10 mouse cellular contexts compared by ENCODE assay signal in the genomic region with DNA sequence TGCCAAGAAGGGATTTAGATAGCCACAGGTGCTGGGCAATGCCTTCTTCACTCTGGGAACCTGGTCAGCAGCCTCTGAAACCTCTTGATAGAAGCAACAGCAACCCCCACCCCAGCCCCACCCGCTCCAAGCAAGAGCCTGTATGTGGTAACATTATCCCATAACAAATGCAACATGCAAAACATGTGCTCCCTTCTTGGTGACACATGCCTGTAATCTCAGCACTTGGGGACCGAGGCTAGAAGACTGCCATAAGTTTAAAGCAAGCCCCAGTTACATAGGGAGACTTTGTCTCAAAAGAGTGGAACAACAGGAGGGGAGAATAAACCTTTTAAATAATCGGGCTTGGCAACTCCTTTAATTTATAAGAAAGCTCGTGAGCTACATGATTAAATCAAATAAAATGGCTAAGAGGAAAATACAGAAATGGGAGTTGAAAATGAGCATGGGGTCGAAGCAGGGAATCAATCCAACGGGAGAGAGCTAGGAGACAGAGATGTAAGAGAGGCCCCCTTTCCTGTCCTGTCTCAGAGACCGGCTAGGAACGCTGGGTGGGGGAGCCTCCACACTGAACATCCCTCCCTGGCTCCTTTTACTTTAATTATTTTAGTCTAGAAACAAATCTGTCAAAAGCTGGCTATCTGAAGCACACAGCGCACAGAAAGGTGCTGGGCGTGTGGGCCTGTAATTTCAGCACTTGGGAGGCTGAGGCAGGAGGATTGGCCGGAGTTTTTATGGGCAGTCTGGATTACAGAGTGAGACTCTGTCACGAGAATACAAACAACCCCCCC. TPM values are rescaled to one million over a fixed set of nuclear protein-coding genes. Genes with fewer than 3 reads are reported as not detected.
DNase-seq lines count a peak whose midpoint lies in the region; ATAC-seq and TF ChIP-seq lines count a peak whose summit lies in the region.
"Had no signal": no experiment of that assay in that cellular context is flagged by ENCODE, and none has a peak within 500 bp of the region (broad histone marks: within the 10 kb centered on the region; RNA-seq: fewer than 3 reads in every experiment).

No protein-coding gene starts in this region.

- intact Hi-C loops in gastrocnemius, postnatal 14 days (cut with DNase I; ENCODE audit: low total_unique reads) = no loop called here

- TF ChIP-seq CTCF in kidney, postnatal 0 days (IDR thresholded peaks at IDR 0.05; ENCODE audit: low read depth) = no peak

- 0 out of 2 replicates have a peak, but pooled peaks cover 8% of the 10 kb centered on the region for H3K27me3 ChIP-seq in kidney, postnatal 0 days (ENCODE audit: insufficient read depth, low read length)
- H3K27me3 ChIP-seq in forebrain, embryonic 12.5 days = peaks cover 89% of the 10 kb centered on the region
- peaks cover 44% of the 10 kb centered on the region for H3K27me3 ChIP-seq in limb, embryonic 15.5 days
- peaks cover 54% of the 10 kb centered on the region for H3K27me3 ChIP-seq in neural tube, embryonic 14.5 days (ENCODE audit: control insufficient read depth, insufficient read depth, low read length)

- H3K4me3 ChIP-seq in kidney, postnatal 0 days (replicated peaks; ENCODE audit: low read depth, low read length) = peak overlapping the region; percentile 71
- H3K4me3 ChIP-seq in forebrain, embryonic 12.5 days (replicated peaks) = peak overlapping the region; percentile 50
- peak overlapping the region; percentile 63 for H3K4me3 ChIP-seq in limb, embryonic 15.5 days
- H3K4me3 ChIP-seq in neural tube, embryonic 14.5 days (ENCODE audit: low read depth, low read length) = no peak overlapping the region

- no peaks in the 10 kb centered on the region for H3K9me3 ChIP-seq in kidney, postnatal 0 days (replicated peaks; ENCODE audit: low read length)
- no peaks in the 10 kb centered on the region for H3K9me3 ChIP-seq in forebrain, embryonic 12.5 days
- H3K9me3 ChIP-seq in limb, embryonic 15.5 days = no peaks in the 10 kb centered on the region
- no peaks in the 10 kb centered on the region for H3K9me3 ChIP-seq in neural tube, embryonic 14.5 days (ENCODE audit: control insufficient read depth, low read length)

- 46% methylated on average over 12 of the region's 12 CpGs for WGBS in kidney, postnatal 0 days
- 52% methylated on average over 12 of the region's 12 CpGs for WGBS in forebrain, embryonic 12.5 days
- 47% methylated on average over 12 of the region's 12 CpGs for WGBS in limb, embryonic 15.5 days
- 51% methylated on average over 12 of the region's 12 CpGs for WGBS in neural tube, embryonic 14.5 days

- H3K36me3 ChIP-seq in kidney, postnatal 0 days (ENCODE audit: insufficient read depth, low read length) = no peaks in the 10 kb centered on the region
- H3K36me3 ChIP-seq in forebrain, embryonic 12.5 days (replicated peaks) = no peaks in the 10 kb centered on the region
- H3K36me3 ChIP-seq in limb, embryonic 15.5 days = no peaks in the 10 kb centered on the region
- H3K36me3 ChIP-seq in neural tube, embryonic 14.5 days (ENCODE audit: control insufficient read depth, insufficient read depth, low read length) = no peaks in the 10 kb centered on the region

- peaks cover 42% of the 10 kb centered on the region for H3K4me1 ChIP-seq in kidney, postnatal 0 days (replicated peaks; ENCODE audit: insufficient read depth, low read length)
- peaks cover 53% of the 10 kb centered on the region for H3K4me1 ChIP-seq in forebrain, embryonic 12.5 days
- H3K4me1 ChIP-seq in limb, embryonic 15.5 days = peaks cover 60% of the 10 kb centered on the region
- peaks cover 28% of the 10 kb centered on the region for H3K4me1 ChIP-seq in neural tube, embryonic 14.5 days (ENCODE audit: control insufficient read depth, insufficient read depth, low read length)

- no peak overlapping the region for H3K9ac ChIP-seq in kidney, postnatal 0 days (ENCODE audit: low read depth, low read length)
- H3K9ac ChIP-seq in forebrain, embryonic 12.5 days = no peak overlapping the region
- no peak overlapping the region for H3K9ac ChIP-seq in limb, embryonic 15.5 days
- no peak overlapping the region for H3K9ac ChIP-seq in neural tube, embryonic 14.5 days (replicated peaks; ENCODE audit: low read depth, low read length)

- ATAC-seq in kidney, postnatal 0 days (replicated peaks; ENCODE audit: low FRiP score, low read depth) = no peak
- no peak for ATAC-seq in forebrain, embryonic 12.5 days (ENCODE audit: low FRiP score)
- ATAC-seq in limb, embryonic 15.5 days (ENCODE audit: insufficient number of reproducible peaks, low FRiP score, low TSS enrichment, low read depth) = no peak
- no peak for ATAC-seq in neural tube, embryonic 14.5 days (ENCODE audit: low read depth)

- H3K4me2 ChIP-seq in kidney, postnatal 0 days (ENCODE audit: low read length) = peak overlapping the region; percentile 100
- H3K4me2 ChIP-seq in forebrain, embryonic 12.5 days = peak overlapping the region; percentile 97
- peak overlapping the region; percentile 99 for H3K4me2 ChIP-seq in limb, embryonic 15.5 days
- H3K4me2 ChIP-seq in neural tube, embryonic 14.5 days (ENCODE audit: low read depth, low read length) = peak overlapping the region; percentile 91; the same call in 1 of the 2 replicates

- H3K27ac ChIP-seq in kidney, postnatal 0 days = no peak overlapping the region
- H3K27ac ChIP-seq in forebrain, embryonic 12.5 days = no peak overlapping the region
- no peak overlapping the region for H3K27ac ChIP-seq in limb, embryonic 15.5 days
- no peak overlapping the region for H3K27ac ChIP-seq in neural tube, embryonic 14.5 days (ENCODE audit: low read depth, low read length)

- DNase-seq in kidney, postnatal 0 days (ENCODE audit: low spot score) = no peak
- DNase-seq in kidney, adult 9 months = no peak
- no peak for DNase-seq in gastrocnemius, postnatal 14 days
- DNase-seq in layer of hippocampus, postnatal 36 days = no peak
- no peak for DNase-seq in kidney, postnatal 25 days

RNA-seq across cellular contexts. Expression of gene Fam71a, which starts 17.0 kb away (rescaled TPM):
- not detected in 2 replicates for polyA plus RNA-seq in kidney, postnatal 0 days (2015; fragmentation: Nextera tagmentation; extraction: Ambion mirVana)
- not detected in 2 replicates for polyA plus RNA-seq in forebrain, embryonic 12.5 days (2016; fragmentation: Nextera tagmentation; extraction: Ambion mirVana)
- not detected in 2 replicates for polyA plus RNA-seq in limb, embryonic 15.5 days (2015; fragmentation: Nextera tagmentation; extraction: Ambion mirVana)
- not detected in 2 replicates for polyA plus RNA-seq in neural tube, embryonic 14.5 days (2014; fragmentation: Nextera tagmentation; extraction: Ambion mirVana)
- not detected for total RNA-seq in gastrocnemius, postnatal 14 days (2021)
- total RNA-seq in layer of hippocampus, postnatal 36 days (2021) = not detected
- total RNA-seq: gastrocnemius, postnatal 25 days had no signal
- polyA plus RNA-seq: thymus, postnatal 0 days had no signal

RNA-seq across cellular contexts. Expression of gene Atf3, which starts 36.2 kb away (rescaled TPM):
- polyA plus RNA-seq in kidney, postnatal 0 days (2015; fragmentation: Nextera tagmentation; extraction: Ambion mirVana) = 3.2 and 4.0 TPM in 2 replicates
- 0.96 and 1.7 TPM in 2 replicates for polyA plus RNA-seq in forebrain, embryonic 12.5 days (2016; fragmentation: Nextera tagmentation; extraction: Ambion mirVana)
- polyA plus RNA-seq in limb, embryonic 15.5 days (2015; fragmentation: Nextera tagmentation; extraction: Ambion mirVana) = 8.2 and 11.4 TPM in 2 replicates
- polyA plus RNA-seq in neural tube, embryonic 14.5 days (2014; fragmentation: Nextera tagmentation; extraction: Ambion mirVana) = 0.66 and 1.7 TPM in 2 replicates
- 10 to 100 TPM in 1 of 2 experiments, 1 to 10 TPM in 1; 4.2 to 12.3 TPM for total RNA-seq in gastrocnemius, postnatal 14 days (2021)
- total RNA-seq in layer of hippocampus, postnatal 36 days (2021) = 1 to 10 TPM; 1.2 to 1.4 TPM
